Mouse (Mus musculus): ENCODE data around the gene Mab21l1. TPM values are rescaled to one million over a fixed set of nuclear protein-coding genes. Genes with fewer than 3 reads are reported as not detected.

The Mab21l1 gene
- polyA plus RNA-seq, 1 experiment from 2014 or later: 70.0 TPM

DNA sequence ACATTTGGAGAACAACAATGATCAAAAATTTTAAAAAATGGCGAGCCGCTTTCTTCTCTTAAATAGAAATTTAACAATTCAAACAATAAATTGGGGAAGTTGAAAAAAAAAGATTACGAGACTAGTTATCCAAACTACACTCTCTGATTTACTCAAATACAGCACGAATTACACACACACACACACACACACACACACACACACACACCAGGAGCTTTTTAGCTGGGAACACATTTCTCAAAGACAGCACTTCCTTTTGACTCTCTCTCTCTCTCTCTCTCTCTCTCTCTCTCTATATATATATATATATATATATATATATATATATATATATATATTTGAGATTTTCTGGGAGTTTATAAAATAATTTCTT, 5.9 kb downstream of the Mab21l1 start:
- no peaks in the 10 kb centered on the region for H3K36me3 ChIP-seq
- peaks cover 12% of the 10 kb centered on the region for H3K4me1 ChIP-seq
- H3K9me3 ChIP-seq: no peaks in the 10 kb centered on the region
- ATAC-seq (ENCODE audit: insufficient number of reproducible peaks, insufficient read depth, low FRiP score, low TSS enrichment): no peak
- H3K27ac ChIP-seq: peak overlapping the region; percentile 97
- 0 out of 2 replicates have a peak overlapping the region, but pooled peaks have one; percentile 85 for H3K9ac ChIP-seq
- peak overlapping the region; percentile 71 for H3K4me2 ChIP-seq (replicated peaks)
- peak overlapping the region; percentile 48 for H3K4me3 ChIP-seq
- H3K27me3 ChIP-seq: peaks cover 3% of the 10 kb centered on the region; the same call in 1 of the 2 replicates
- 8% methylated on average over 4 of the region's 4 CpGs for WGBS

DNA sequence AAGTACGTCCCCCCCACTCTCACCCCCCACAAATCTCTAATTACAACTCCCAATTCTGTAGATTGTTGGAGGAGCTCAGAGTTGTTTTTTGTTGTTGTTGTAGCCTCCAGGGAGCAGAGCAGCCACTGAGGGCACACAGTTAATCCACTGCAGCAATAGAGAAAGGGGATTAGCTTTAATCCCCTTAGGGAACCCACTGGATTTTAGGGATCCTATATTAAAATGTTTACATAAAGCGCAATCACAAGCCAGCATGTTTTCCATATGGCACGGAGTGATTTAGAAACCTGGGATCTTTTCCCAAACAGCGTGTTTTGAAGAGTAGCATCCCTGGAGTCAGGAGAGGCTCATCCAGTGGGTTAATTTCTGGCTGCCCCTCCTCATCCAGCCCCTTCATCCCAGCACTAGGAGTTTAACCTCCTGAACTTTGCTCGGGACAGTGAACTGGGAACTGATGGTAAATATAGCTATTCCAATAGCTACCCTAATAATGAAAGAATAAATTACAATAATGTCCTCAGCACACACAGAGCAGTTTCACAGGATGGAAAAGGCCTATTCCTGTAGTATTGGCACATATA, 6.4 kb downstream of the Mab21l1 start:
- H3K36me3 ChIP-seq: no peaks in the 10 kb centered on the region
- no peak overlapping the region for H3K4me3 ChIP-seq
- H3K4me2 ChIP-seq (replicated peaks): 0 out of 2 replicates have a peak overlapping the region, but pooled peaks have one; percentile 9
- 17% methylated on average over 5 of the region's 5 CpGs for WGBS
- no peak for ATAC-seq (ENCODE audit: insufficient number of reproducible peaks, insufficient read depth, low FRiP score, low TSS enrichment)
- H3K4me1 ChIP-seq: peaks cover 12% of the 10 kb centered on the region
- H3K9ac ChIP-seq: no peak overlapping the region
- peaks cover 3% of the 10 kb centered on the region; the same call in 1 of the 2 replicates for H3K27me3 ChIP-seq
- H3K9me3 ChIP-seq: no peaks in the 10 kb centered on the region
- H3K27ac ChIP-seq: no peak overlapping the region

DNA sequence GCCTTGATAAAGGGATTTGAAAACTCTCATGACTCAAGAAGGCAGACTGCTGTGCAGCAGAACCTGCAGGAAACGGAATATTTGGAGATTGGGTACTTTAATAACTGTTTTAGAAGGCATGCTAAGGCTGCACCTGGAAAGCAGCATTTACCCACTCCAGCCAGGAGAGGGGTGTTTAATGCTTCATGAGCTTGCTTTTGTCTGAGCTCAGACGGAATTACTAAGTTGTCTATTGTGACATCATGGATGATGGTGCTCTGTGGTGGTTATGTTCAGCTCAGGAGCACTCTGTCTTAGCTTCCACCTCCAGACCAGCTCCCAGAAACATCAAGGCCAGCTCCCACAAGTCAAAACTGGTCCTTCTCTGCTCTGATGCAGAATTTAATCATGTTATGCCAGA, 7.5 kb downstream of the Mab21l1 start:
- no peak overlapping the region for H3K9ac ChIP-seq
- H3K36me3 ChIP-seq: no peaks in the 10 kb centered on the region
- no peak overlapping the region for H3K4me2 ChIP-seq (replicated peaks)
- H3K4me3 ChIP-seq: no peak overlapping the region
- peaks cover 3% of the 10 kb centered on the region; the same call in 1 of the 2 replicates for H3K27me3 ChIP-seq
- no peak for ATAC-seq (ENCODE audit: insufficient number of reproducible peaks, insufficient read depth, low FRiP score, low TSS enrichment)
- no peaks in the 10 kb centered on the region for H3K9me3 ChIP-seq
- H3K27ac ChIP-seq: peak overlapping the region; percentile 46; the same call in 1 of the 2 replicates
- H3K4me1 ChIP-seq: peaks cover 17% of the 10 kb centered on the region
- WGBS: 36% methylated on average over 2 of the region's 2 CpGs

DNA sequence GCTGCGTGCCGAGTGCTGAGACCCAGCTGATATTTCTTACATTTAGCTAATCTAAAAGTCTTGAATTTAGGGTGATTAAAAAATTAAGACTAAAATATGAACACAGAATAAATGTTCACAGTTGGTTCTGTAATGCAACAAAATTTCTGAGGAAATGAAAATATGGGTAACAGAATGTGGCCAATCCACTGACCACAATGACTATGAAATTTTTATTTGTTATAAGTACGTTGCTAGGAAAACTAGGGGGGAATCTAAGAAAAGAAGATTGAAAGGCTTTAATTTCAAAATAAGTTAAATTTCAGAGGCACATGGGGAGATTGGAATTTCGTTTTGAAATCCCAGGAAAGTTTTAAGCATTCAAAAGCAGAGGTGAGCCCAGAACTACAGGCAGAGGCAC, 8.3 kb downstream of the Mab21l1 start:
- ATAC-seq (ENCODE audit: insufficient number of reproducible peaks, insufficient read depth, low FRiP score, low TSS enrichment): no peak
- peaks cover 17% of the 10 kb centered on the region for H3K4me1 ChIP-seq
- no peaks in the 10 kb centered on the region for H3K36me3 ChIP-seq
- 74% methylated on average over 4 of the region's 4 CpGs for WGBS
- no peak overlapping the region for H3K27ac ChIP-seq
- no peak overlapping the region for H3K4me3 ChIP-seq
- peaks cover 3% of the 10 kb centered on the region; the same call in 1 of the 2 replicates for H3K27me3 ChIP-seq
- no peaks in the 10 kb centered on the region for H3K9me3 ChIP-seq
- no peak overlapping the region for H3K9ac ChIP-seq
- H3K4me2 ChIP-seq (replicated peaks): no peak overlapping the region

DNA sequence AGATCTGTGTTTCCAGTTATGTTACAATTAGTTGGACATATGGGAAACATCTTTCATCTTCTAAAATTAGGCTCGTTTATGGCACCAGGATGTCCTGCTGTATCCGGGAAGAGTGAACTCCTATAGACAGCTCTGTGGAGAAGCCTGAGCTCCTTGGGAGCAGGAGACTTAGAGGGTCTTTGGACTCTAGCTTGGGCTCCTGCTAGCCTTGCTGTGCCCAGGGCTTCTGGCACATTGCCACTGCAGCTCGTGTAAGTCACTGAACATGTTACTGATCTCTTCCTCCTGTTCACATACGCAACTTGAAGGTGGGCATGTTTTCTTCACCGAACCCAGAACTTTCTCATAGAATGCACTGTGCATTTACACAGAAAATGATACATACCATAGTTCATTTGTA, 9.9 kb downstream of the Mab21l1 start:
- Histone ChIP-seq H3K27me3 (no peaks in the 10 kb centered on the region), H3K27ac (no peak overlapping the region)
- WGBS: 58% methylated on average over 5 of the region's 5 CpGs

DNA sequence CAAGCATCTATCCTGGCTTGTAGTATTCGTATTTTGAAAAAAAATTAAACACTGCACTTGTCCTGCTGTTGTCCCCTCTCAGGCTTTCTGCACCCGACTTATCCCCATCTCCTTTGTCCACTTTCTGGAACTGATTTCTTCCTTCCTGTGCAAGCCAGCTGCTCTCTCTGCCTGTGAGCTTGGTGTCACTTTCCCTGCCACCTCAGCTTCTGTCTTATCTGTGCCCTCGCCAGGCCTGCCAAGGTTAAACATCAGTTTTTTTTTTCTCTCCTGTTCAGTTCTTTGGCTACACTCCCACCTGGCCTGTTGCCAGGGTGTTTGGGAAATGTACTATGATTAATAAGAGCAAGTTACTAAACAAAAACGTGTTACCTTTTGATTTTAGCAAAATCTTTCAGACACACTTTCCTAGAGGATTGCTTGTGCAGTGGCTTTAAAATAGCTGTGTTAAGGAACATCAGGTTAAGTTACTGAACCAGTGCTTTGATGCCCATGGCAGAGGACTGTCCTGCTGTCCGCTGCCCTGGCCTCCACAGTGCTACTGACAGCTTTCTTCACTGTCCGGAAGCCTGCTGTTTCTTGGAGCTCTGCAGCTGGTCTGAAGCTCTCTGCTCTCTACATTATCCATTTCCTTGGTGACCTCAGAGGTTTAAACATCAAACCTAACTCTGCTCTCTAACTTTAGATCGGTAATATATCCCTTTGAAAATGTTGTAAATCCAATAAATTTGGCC, 11.7 kb downstream of the Mab21l1 start:
- no peaks in the 10 kb centered on the region for H3K9me3 ChIP-seq
- no peak overlapping the region for H3K4me3 ChIP-seq
- no peak overlapping the region for H3K27ac ChIP-seq
- WGBS: 47% methylated on average over 7 of the region's 7 CpGs
- H3K4me1 ChIP-seq: peaks cover 12% of the 10 kb centered on the region; the same call in 1 of the 2 replicates
- no peak for ATAC-seq (ENCODE audit: insufficient number of reproducible peaks, insufficient read depth, low FRiP score, low TSS enrichment)
- no peaks in the 10 kb centered on the region for H3K27me3 ChIP-seq
- H3K4me2 ChIP-seq (replicated peaks): no peak overlapping the region
- no peak overlapping the region for H3K9ac ChIP-seq
- H3K36me3 ChIP-seq: no peaks in the 10 kb centered on the region

More for the DNA sequence above, 9.9 kb downstream of the Mab21l1 start:
- no peak for ATAC-seq (ENCODE audit: insufficient number of reproducible peaks, insufficient read depth, low FRiP score, low TSS enrichment)
- Histone ChIP-seq H3K36me3 (no peaks in the 10 kb centered on the region), H3K4me3 (no peak overlapping the region), H3K4me1 (peaks cover 17% of the 10 kb centered on the region), H3K4me2 (replicated peaks) (no peak overlapping the region), H3K9ac (no peak overlapping the region), H3K9me3 (no peaks in the 10 kb centered on the region)

DNA sequence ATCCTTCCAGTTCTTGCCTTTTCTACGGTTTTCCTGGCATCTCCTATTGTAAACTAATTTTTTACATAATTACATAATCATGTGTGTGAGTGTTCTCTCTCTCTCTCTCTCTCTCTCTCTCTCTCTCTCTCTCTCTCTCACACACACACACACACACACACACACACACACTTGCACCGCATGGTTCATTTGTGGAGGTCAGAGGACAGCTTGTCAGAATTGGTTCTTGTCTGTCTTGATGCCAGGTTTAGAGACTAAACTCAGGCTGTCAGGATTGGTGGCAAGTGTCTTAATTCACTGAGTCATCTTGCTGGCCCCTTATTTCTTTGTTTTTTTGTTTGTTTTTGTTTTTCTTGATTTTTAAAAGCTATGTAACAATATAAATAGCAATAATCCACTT, 12.5 kb downstream of the Mab21l1 start:
- Histone ChIP-seq H3K27me3 (no peaks in the 10 kb centered on the region), H3K9me3 (no peaks in the 10 kb centered on the region), H3K4me2 (replicated peaks) (no peak overlapping the region), H3K4me3 (no peak overlapping the region), H3K9ac (no peak overlapping the region), H3K4me1 (peaks cover 9% of the 10 kb centered on the region; the same call in 1 of the 2 replicates), H3K36me3 (no peaks in the 10 kb centered on the region), H3K27ac (no peak overlapping the region)
- ATAC-seq (ENCODE audit: insufficient number of reproducible peaks, insufficient read depth, low FRiP score, low TSS enrichment): no peak
- 72% methylated on average over 2 of the region's 2 CpGs for WGBS

DNA sequence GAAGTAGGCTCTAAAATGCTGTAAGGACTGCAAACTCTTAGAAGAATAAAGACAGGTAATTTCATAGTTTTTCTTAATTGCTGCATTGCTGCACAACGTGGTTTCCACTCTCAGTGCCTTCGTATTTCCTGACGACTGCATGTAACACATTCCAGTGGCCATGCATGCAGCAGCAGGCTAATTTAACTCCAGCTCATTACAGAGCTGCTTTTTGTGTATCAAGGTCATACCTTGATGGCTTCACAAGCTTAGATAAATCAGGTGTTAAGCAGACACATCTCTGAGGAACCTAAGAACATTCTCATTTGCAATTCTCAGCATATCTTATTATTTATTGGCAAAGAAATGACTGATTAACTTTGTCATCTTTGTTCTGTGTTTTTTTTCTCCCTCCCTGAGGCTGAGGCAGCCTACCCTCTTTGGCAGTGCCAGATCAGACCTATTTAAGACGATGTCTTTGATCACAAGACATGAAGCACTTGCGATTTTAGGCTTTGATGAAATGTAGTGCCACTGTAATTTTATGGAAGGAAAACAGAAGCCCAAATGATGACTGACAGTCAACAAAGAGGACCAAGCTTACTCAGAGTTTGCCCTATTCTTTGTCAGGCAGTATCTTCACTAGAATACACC, 32.8 kb downstream of the Mab21l1 start:
- WGBS: 42% methylated on average over 5 of the region's 5 CpGs
- no peak for ATAC-seq (ENCODE audit: insufficient number of reproducible peaks, insufficient read depth, low FRiP score, low TSS enrichment)
- Histone ChIP-seq H3K27me3 (no peaks in the 10 kb centered on the region), H3K27ac (no peak overlapping the region), H3K9ac (no peak overlapping the region), H3K4me1 (peaks cover 23% of the 10 kb centered on the region), H3K4me3 (no peak overlapping the region), H3K9me3 (no peaks in the 10 kb centered on the region), H3K4me2 (replicated peaks) (no peak overlapping the region), H3K36me3 (no peaks in the 10 kb centered on the region)

DNA sequence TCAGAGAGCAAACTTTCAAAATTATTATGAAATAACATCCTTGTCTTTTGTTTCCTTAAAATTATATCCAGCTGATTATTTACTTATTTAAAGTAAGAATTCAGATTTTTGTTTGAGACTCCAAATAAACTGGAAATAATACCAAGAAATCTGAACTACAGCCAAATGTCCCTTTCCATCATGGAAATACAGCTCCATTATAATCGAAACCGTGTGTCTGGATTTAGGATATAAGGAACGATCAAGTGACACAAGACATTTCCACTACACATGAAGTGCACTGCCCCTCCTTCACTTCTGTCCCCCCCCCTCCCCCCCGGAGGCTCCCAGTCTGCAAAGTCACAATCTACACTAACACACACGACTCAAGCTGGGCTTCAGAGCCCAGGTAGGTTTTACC, 33.8 kb downstream of the Mab21l1 start:
- H3K36me3 ChIP-seq: no peaks in the 10 kb centered on the region
- no peaks in the 10 kb centered on the region for H3K9me3 ChIP-seq
- H3K4me2 ChIP-seq (replicated peaks): no peak overlapping the region
- H3K27me3 ChIP-seq: no peaks in the 10 kb centered on the region
- no peak; the same call in 1 of the 2 replicates for ATAC-seq (ENCODE audit: insufficient number of reproducible peaks, insufficient read depth, low FRiP score, low TSS enrichment)
- no peak overlapping the region for H3K4me3 ChIP-seq
- 27% methylated on average over 5 of the region's 5 CpGs for WGBS
- H3K4me1 ChIP-seq: peaks cover 23% of the 10 kb centered on the region
- no peak overlapping the region for H3K9ac ChIP-seq
- peak overlapping the region; percentile 84; the same call in 1 of the 2 replicates for H3K27ac ChIP-seq

DNA sequence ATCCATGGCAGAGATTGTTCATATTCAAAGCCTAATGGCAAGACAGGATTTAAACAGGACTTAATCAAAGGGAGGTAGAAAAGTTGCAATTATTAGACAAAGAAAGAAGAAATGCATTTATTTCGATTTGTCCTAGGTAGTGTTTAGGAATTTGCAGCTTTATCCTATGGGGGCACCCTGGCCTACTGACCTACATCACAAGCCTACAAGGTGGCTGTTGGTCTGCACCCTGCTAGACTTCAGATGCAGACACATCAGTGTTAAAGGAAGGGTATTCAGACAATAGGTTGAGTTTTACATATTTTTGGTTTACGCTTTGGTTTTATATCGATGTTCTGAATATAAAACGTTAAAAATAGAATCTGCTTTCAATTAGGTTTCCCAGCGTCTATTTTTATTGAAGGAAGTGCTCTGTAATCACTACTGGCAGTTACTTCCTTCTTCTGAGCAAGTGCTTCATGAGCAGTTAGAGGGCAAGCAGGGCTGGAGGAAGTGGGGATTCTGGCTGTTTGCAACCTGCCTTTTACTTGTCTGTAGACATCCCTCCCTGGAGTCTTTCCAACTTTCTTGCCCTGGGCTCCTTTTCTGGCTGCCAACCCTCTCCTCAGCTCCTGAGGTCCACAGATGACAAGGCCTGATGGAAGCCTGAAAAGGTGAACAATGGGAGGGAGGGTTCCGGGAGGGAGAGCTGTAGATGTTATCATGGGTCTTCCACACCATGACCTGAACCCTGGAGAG, 34.5 kb downstream of the Mab21l1 start:
- H3K4me3 ChIP-seq: no peak overlapping the region
- no peak overlapping the region for H3K4me2 ChIP-seq (replicated peaks)
- no peaks in the 10 kb centered on the region for H3K27me3 ChIP-seq
- H3K36me3 ChIP-seq: no peaks in the 10 kb centered on the region
- whole genome bisulfite sequencing: 38% methylated on average over 6 of the region's 6 CpGs
- no peaks in the 10 kb centered on the region for H3K9me3 ChIP-seq
- H3K27ac ChIP-seq: peak overlapping the region; percentile 84
- ATAC-seq (ENCODE audit: insufficient number of reproducible peaks, insufficient read depth, low FRiP score, low TSS enrichment): peak; percentile 52; the same call in 1 of the 2 replicates
- peaks cover 23% of the 10 kb centered on the region for H3K4me1 ChIP-seq
- 0 out of 2 replicates have a peak overlapping the region, but pooled peaks have one; percentile 17 for H3K9ac ChIP-seq

DNA sequence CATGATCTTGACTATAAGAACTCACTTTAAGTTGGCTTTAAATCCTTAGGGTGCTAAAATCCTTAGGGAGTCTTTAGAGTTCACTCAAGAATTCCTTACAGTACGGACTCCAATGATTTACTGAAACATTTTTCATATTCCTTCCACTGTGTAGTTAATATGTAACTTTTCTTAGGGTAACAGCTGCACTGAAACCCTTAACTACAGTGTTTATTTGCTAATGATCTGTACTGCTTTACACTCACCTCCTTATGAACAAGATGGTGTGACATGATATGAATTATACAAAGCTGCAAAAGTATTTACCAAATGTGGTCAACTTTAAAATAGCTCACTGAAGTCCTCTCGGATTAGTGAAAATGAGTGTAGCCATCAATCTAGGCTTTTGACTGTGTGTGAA, 35.8 kb downstream of the Mab21l1 start:
- no peaks in the 10 kb centered on the region for H3K36me3 ChIP-seq
- H3K4me3 ChIP-seq: no peak overlapping the region
- no peak overlapping the region for H3K4me2 ChIP-seq (replicated peaks)
- no peaks in the 10 kb centered on the region for H3K27me3 ChIP-seq
- H3K4me1 ChIP-seq: peaks cover 23% of the 10 kb centered on the region
- no peaks in the 10 kb centered on the region for H3K9me3 ChIP-seq
- WGBS: 86% methylated on average over 2 of the region's 2 CpGs
- ATAC-seq (ENCODE audit: insufficient number of reproducible peaks, insufficient read depth, low FRiP score, low TSS enrichment): no peak
- no peak overlapping the region for H3K9ac ChIP-seq
- H3K27ac ChIP-seq: peak overlapping the region; percentile 41; the same call in 1 of the 2 replicates
